ENCODE assay signal across 9 mouse cellular contexts in genomic region chr11:69622406-69622805, GRCm38 (mm10). TPM values are rescaled to one million over a fixed set of nuclear protein-coding genes. Genes with fewer than 3 reads are reported as not detected.
A peak's percentile ranks its signal among the peaks of the same experiment; 100 is the strongest.
DNase-seq lines count a peak whose midpoint lies in the region; ATAC-seq lines count a peak whose summit lies in the region.
"Had no signal": no experiment of that assay in that cellular context is flagged by ENCODE, and none has a peak within 500 bp of the region (broad histone marks: within the 10 kb centered on the region; RNA-seq: fewer than 3 reads in every experiment).

No protein-coding gene starts in this region.

- H3K4me3 ChIP-seq in heart, embryonic 13.5 days, result peak overlapping the region; percentile 73
- peak overlapping the region; percentile 55 for H3K4me3 ChIP-seq in hindbrain, embryonic 13.5 days
- peak overlapping the region; percentile 59 for H3K4me3 ChIP-seq in midbrain, embryonic 10.5 days

- 34% methylated on average over 6 of the region's 6 CpGs for WGBS in heart, embryonic 13.5 days
- 40% methylated on average over 6 of the region's 6 CpGs for WGBS in hindbrain, embryonic 13.5 days
- WGBS in midbrain, embryonic 10.5 days, result 60% methylated on average over 6 of the region's 6 CpGs

- peak overlapping the region; percentile 90 for H3K9ac ChIP-seq in heart, embryonic 13.5 days
- peak overlapping the region; percentile 78 for H3K9ac ChIP-seq in hindbrain, embryonic 13.5 days

- peaks cover 22% of the 10 kb centered on the region for H3K4me1 ChIP-seq in heart, embryonic 13.5 days
- H3K4me1 ChIP-seq in hindbrain, embryonic 13.5 days (replicated peaks), result peaks cover 15% of the 10 kb centered on the region
- peaks cover 29% of the 10 kb centered on the region for H3K4me1 ChIP-seq in midbrain, embryonic 10.5 days

- no peaks in the 10 kb centered on the region for H3K27me3 ChIP-seq in heart, embryonic 13.5 days (replicated peaks)
- no peaks in the 10 kb centered on the region for H3K27me3 ChIP-seq in hindbrain, embryonic 13.5 days
- peaks cover 9% of the 10 kb centered on the region; the same call in 1 of the 2 replicates for H3K27me3 ChIP-seq in midbrain, embryonic 10.5 days (ENCODE audit: low read depth, poor library complexity, severe bottlenecking)

- H3K36me3 ChIP-seq in heart, embryonic 13.5 days, result no peaks in the 10 kb centered on the region
- no peaks in the 10 kb centered on the region for H3K36me3 ChIP-seq in hindbrain, embryonic 13.5 days
- H3K36me3 ChIP-seq in midbrain, embryonic 10.5 days, result no peaks in the 10 kb centered on the region

- ATAC-seq in heart, embryonic 13.5 days (ENCODE audit: extremely low read depth, insufficient number of reproducible peaks, low FRiP score, low TSS enrichment), result no peak
- no peak for ATAC-seq in hindbrain, embryonic 13.5 days (ENCODE audit: low FRiP score)
- ATAC-seq: Patski had no signal

- no peaks in the 10 kb centered on the region for H3K9me3 ChIP-seq in heart, embryonic 13.5 days
- no peaks in the 10 kb centered on the region for H3K9me3 ChIP-seq in hindbrain, embryonic 13.5 days
- no peaks in the 10 kb centered on the region for H3K9me3 ChIP-seq in midbrain, embryonic 10.5 days (replicated peaks)

- DNase-seq in heart, adult 18-20 months, result no peak
- peak; percentile 73 for DNase-seq in cerebellum, adult 9-10 months
- DNase-seq in midbrain, embryonic 10.5 days (ENCODE audit: low spot score), result no peak
- no peak for DNase-seq in urinary bladder, postnatal 36 days (ENCODE audit: low spot score in 2 of 2)
- DNase-seq in adipocyte (ENCODE audit: low spot score), result no peak
- DNase-seq in spleen, adult 18-20 months, result no peak

- H3K4me2 ChIP-seq in heart, embryonic 13.5 days, result peak overlapping the region; percentile 81
- peak overlapping the region; percentile 86 for H3K4me2 ChIP-seq in hindbrain, embryonic 13.5 days

- peak overlapping the region; percentile 70; the same call in 1 of the 2 replicates for H3K27ac ChIP-seq in heart, embryonic 13.5 days (replicated peaks)
- H3K27ac ChIP-seq in hindbrain, embryonic 13.5 days, result peak overlapping the region; percentile 85
- peak overlapping the region; percentile 93 for H3K27ac ChIP-seq in midbrain, embryonic 10.5 days (replicated peaks)

RNA-seq across cellular contexts. Expression of gene Sat2, which starts 0.6 kb away (rescaled TPM):
- 17.5 and 18.1 TPM in 2 replicates for polyA plus RNA-seq in heart, embryonic 13.5 days (2015; fragmentation: Nextera tagmentation; extraction: Ambion mirVana)
- 1 to 10 TPM; 3.3 to 3.8 TPM for total RNA-seq in heart, adult 18-20 months (2021)
- polyA plus RNA-seq in hindbrain, embryonic 13.5 days (2015; fragmentation: Nextera tagmentation; extraction: Ambion mirVana), result 28.0 and 28.1 TPM in 2 replicates
- 16.1 and 20.6 TPM in 2 replicates for polyA plus RNA-seq in midbrain, embryonic 10.5 days (2016; fragmentation: Nextera tagmentation; extraction: Ambion mirVana)

RNA-seq across cellular contexts. Expression of gene Shbg, which starts 4.7 kb away (rescaled TPM):
- polyA plus RNA-seq in heart, embryonic 13.5 days (2015; fragmentation: Nextera tagmentation; extraction: Ambion mirVana), result 0.23 and 1.7 TPM in 2 replicates
- not detected for total RNA-seq in heart, adult 18-20 months (2021)
- polyA plus RNA-seq in hindbrain, embryonic 13.5 days (2015; fragmentation: Nextera tagmentation; extraction: Ambion mirVana), result not detected in 2 replicates
- not detected in 2 replicates for polyA plus RNA-seq in midbrain, embryonic 10.5 days (2016; fragmentation: Nextera tagmentation; extraction: Ambion mirVana)
- polyA plus RNA-seq: Patski had no signal

RNA-seq across cellular contexts. Expression of gene Fxr2, which starts 10.4 kb away (rescaled TPM):
- 22.1 and 25.6 TPM in 2 replicates for polyA plus RNA-seq in heart, embryonic 13.5 days (2015; fragmentation: Nextera tagmentation; extraction: Ambion mirVana)
- 10 to 100 TPM; 91.3 to 97.2 TPM for total RNA-seq in heart, adult 18-20 months (2021)
- 40.5 and 52.0 TPM in 2 replicates for polyA plus RNA-seq in hindbrain, embryonic 13.5 days (2015; fragmentation: Nextera tagmentation; extraction: Ambion mirVana)
- polyA plus RNA-seq in midbrain, embryonic 10.5 days (2016; fragmentation: Nextera tagmentation; extraction: Ambion mirVana), result 36.2 and 39.1 TPM in 2 replicates

RNA-seq across cellular contexts. Expression of gene Atp1b2, which starts 16.7 kb away (rescaled TPM):
- polyA plus RNA-seq in heart, embryonic 13.5 days (2015; fragmentation: Nextera tagmentation; extraction: Ambion mirVana), result 24.5 and 25.0 TPM in 2 replicates
- total RNA-seq in heart, adult 18-20 months (2021), result 10 to 100 TPM; 15.2 to 16.4 TPM
- 27.6 and 29.7 TPM in 2 replicates for polyA plus RNA-seq in hindbrain, embryonic 13.5 days (2015; fragmentation: Nextera tagmentation; extraction: Ambion mirVana)
- polyA plus RNA-seq in midbrain, embryonic 10.5 days (2016; fragmentation: Nextera tagmentation; extraction: Ambion mirVana), result 6.0 and 8.6 TPM in 2 replicates

RNA-seq across cellular contexts. Expression of gene Sox15, which starts 32.7 kb away (rescaled TPM):
- not detected in 2 replicates for polyA plus RNA-seq in heart, embryonic 13.5 days (2015; fragmentation: Nextera tagmentation; extraction: Ambion mirVana)
- not detected for total RNA-seq in heart, adult 18-20 months (2021)
- polyA plus RNA-seq in hindbrain, embryonic 13.5 days (2015; fragmentation: Nextera tagmentation; extraction: Ambion mirVana), result not detected in 2 replicates
- polyA plus RNA-seq in midbrain, embryonic 10.5 days (2016; fragmentation: Nextera tagmentation; extraction: Ambion mirVana), result 0.16 TPM in 1 of 2 replicates, not detected in the other
